Mouse (Mus musculus) lung, adult 2 months (tissue): ENCODE measurements around the gene Wdpcp.

Experiments
- CTCF ChIP-seq: fragments of 200-500 bp; IDR thresholded peaks from 2 replicates; pipeline ENCODE4 v1.5.1; 2011; ENCODE audit warnings: mild to moderate bottlenecking, low read length, control low read depth; ENCODE audit not compliant: insufficient read depth
- POLR2A ChIP-seq: fragments of 200-500 bp; IDR thresholded peaks from 2 replicates; pipeline ENCODE4 v1.6.1; 2011; ENCODE audit warnings: low read depth, mild to moderate bottlenecking, control low read depth, low read length, borderline replicate concordance; ENCODE audit errors: extremely low read depth

GRCm38 (mm10) chr11:21549052-21549451 lies 23.0 kb upstream of the Wdpcp start:
- TF ChIP-seq CTCF (no peak), POLR2A (no peak)
